Mouse (Mus musculus): ENCODE measurements around the gene Aox2. TPM values are rescaled to one million over a fixed set of nuclear protein-coding genes. Genes with fewer than 3 reads are reported as not detected.

Aox2 gene
- polyA plus RNA-seq, 1 experiment = 0.46 TPM

- TF ChIP-seq POLR2A (IDR thresholded peaks at IDR 0.05; ENCODE audit: control insufficient read depth, extremely low read depth, insufficient read depth, low read length, poor library complexity) = no peak
- no peak for TF ChIP-seq CTCF (IDR thresholded peaks at IDR 0.05; ENCODE audit: borderline replicate concordance, control insufficient read depth, extremely low read depth, insufficient read depth, low read length, poor library complexity)
- H3K4me1 ChIP-seq (replicated peaks; ENCODE audit: control insufficient read depth, insufficient read depth, low read length) = peaks cover 2% of the 10 kb centered on the region
These were observed 13.5 kb downstream of the Aox2 start for GRCm38 (mm10) chr1:58291394-58292300.

GRCm38 (mm10) chr1:58294730-58295129, 16.6 kb downstream of the Aox2 start:
- Histone ChIP-seq H3K36me3 (ENCODE audit: control insufficient read depth, insufficient read depth, low read length) (no peaks in the 10 kb centered on the region), H3K4me1 (replicated peaks; ENCODE audit: control insufficient read depth, insufficient read depth, low read length) (peaks cover 2% of the 10 kb centered on the region; the same call in 1 of the 2 replicates), H3K27ac (ENCODE audit: control insufficient read depth, insufficient read depth, low read length) (no peak overlapping the region), H3K27me3 (ENCODE audit: control insufficient read depth, insufficient read depth, low read length) (no peaks in the 10 kb centered on the region), H3K4me3 (ENCODE audit: control insufficient read depth, insufficient read depth, low read length) (no peak overlapping the region)
- no peak for DNase-seq
- no peak for TF ChIP-seq POLR2A (IDR thresholded peaks at IDR 0.05; ENCODE audit: control insufficient read depth, extremely low read depth, insufficient read depth, low read length, poor library complexity)
- TF ChIP-seq CTCF (IDR thresholded peaks at IDR 0.05; ENCODE audit: borderline replicate concordance, control insufficient read depth, extremely low read depth, insufficient read depth, low read length, poor library complexity) = no peak
- WGBS = 77% methylated on average over 5 of the region's 5 CpGs

More at GRCm38 (mm10) chr1:58291394-58292300, 13.5 kb downstream of the Aox2 start:
- Histone ChIP-seq H3K4me3 (ENCODE audit: control insufficient read depth, insufficient read depth, low read length) (no peak overlapping the region), H3K36me3 (ENCODE audit: control insufficient read depth, insufficient read depth, low read length) (no peaks in the 10 kb centered on the region), H3K27me3 (ENCODE audit: control insufficient read depth, insufficient read depth, low read length) (no peaks in the 10 kb centered on the region), H3K27ac (ENCODE audit: control insufficient read depth, insufficient read depth, low read length) (no peak overlapping the region)
- DNase-seq = no peak
- 64% methylated on average over 13 of the region's 13 CpGs for WGBS

GRCm38 (mm10) chr1:58296278-58296677, 18.2 kb downstream of the Aox2 start:
- Histone ChIP-seq H3K27ac (ENCODE audit: control insufficient read depth, insufficient read depth, low read length) (no peak overlapping the region), H3K4me1 (replicated peaks; ENCODE audit: control insufficient read depth, insufficient read depth, low read length) (0 out of 2 replicates have a peak, but pooled peaks cover 3% of the 10 kb centered on the region), H3K27me3 (ENCODE audit: control insufficient read depth, insufficient read depth, low read length) (no peaks in the 10 kb centered on the region), H3K4me3 (ENCODE audit: control insufficient read depth, insufficient read depth, low read length) (no peak overlapping the region), H3K36me3 (ENCODE audit: control insufficient read depth, insufficient read depth, low read length) (no peaks in the 10 kb centered on the region)
- TF ChIP-seq POLR2A (IDR thresholded peaks at IDR 0.05; ENCODE audit: control insufficient read depth, extremely low read depth, insufficient read depth, low read length, poor library complexity) = no peak
- peak; percentile 81; the same call in 1 of the 2 replicates for TF ChIP-seq CTCF (IDR thresholded peaks at IDR 0.05; ENCODE audit: borderline replicate concordance, control insufficient read depth, extremely low read depth, insufficient read depth, low read length, poor library complexity)
- whole genome bisulfite sequencing = 11% methylated on average over 7 of the region's 7 CpGs
- DNase-seq = peak; percentile 73

- no peak overlapping the region for H3K4me3 ChIP-seq (ENCODE audit: control insufficient read depth, insufficient read depth, low read length)
- 78% methylated on average over 4 of the region's 4 CpGs for WGBS
- no peak for DNase-seq
- TF ChIP-seq CTCF (IDR thresholded peaks at IDR 0.05; ENCODE audit: borderline replicate concordance, control insufficient read depth, extremely low read depth, insufficient read depth, low read length, poor library complexity) (no peak), POLR2A (IDR thresholded peaks at IDR 0.05; ENCODE audit: control insufficient read depth, extremely low read depth, insufficient read depth, low read length, poor library complexity) (no peak)
- H3K27me3 ChIP-seq (ENCODE audit: control insufficient read depth, insufficient read depth, low read length) = no peaks in the 10 kb centered on the region
- H3K36me3 ChIP-seq (ENCODE audit: control insufficient read depth, insufficient read depth, low read length) = no peaks in the 10 kb centered on the region
- H3K27ac ChIP-seq (ENCODE audit: control insufficient read depth, insufficient read depth, low read length) = no peak overlapping the region
- H3K4me1 ChIP-seq (replicated peaks; ENCODE audit: control insufficient read depth, insufficient read depth, low read length) = 0 out of 2 replicates have a peak, but pooled peaks cover 3% of the 10 kb centered on the region
These were observed 18.7 kb downstream of the Aox2 start for GRCm38 (mm10) chr1:58296821-58297220.

- H3K36me3 ChIP-seq (ENCODE audit: control insufficient read depth, insufficient read depth, low read length) = no peaks in the 10 kb centered on the region
- DNase-seq = no peak
- peaks cover 14% of the 10 kb centered on the region for H3K4me1 ChIP-seq (replicated peaks; ENCODE audit: control insufficient read depth, insufficient read depth, low read length)
- 93% methylated on average over 6 of the region's 6 CpGs for WGBS
- no peak overlapping the region for H3K27ac ChIP-seq (ENCODE audit: control insufficient read depth, insufficient read depth, low read length)
- no peaks in the 10 kb centered on the region for H3K27me3 ChIP-seq (ENCODE audit: control insufficient read depth, insufficient read depth, low read length)
- TF ChIP-seq POLR2A (IDR thresholded peaks at IDR 0.05; ENCODE audit: control insufficient read depth, extremely low read depth, insufficient read depth, low read length, poor library complexity) (no peak), CTCF (IDR thresholded peaks at IDR 0.05; ENCODE audit: borderline replicate concordance, control insufficient read depth, extremely low read depth, insufficient read depth, low read length, poor library complexity) (no peak)
- no peak overlapping the region for H3K4me3 ChIP-seq (ENCODE audit: control insufficient read depth, insufficient read depth, low read length)
These were observed 20.2 kb downstream of the Aox2 start for GRCm38 (mm10) chr1:58298347-58298746.

- DNase-seq = no peak
- 19% methylated on average over 7 of the region's 7 CpGs for WGBS
- H3K27ac ChIP-seq (ENCODE audit: control insufficient read depth, insufficient read depth, low read length) = no peak overlapping the region
- no peaks in the 10 kb centered on the region for H3K27me3 ChIP-seq (ENCODE audit: control insufficient read depth, insufficient read depth, low read length)
- no peak overlapping the region for H3K4me3 ChIP-seq (ENCODE audit: control insufficient read depth, insufficient read depth, low read length)
- H3K36me3 ChIP-seq (ENCODE audit: control insufficient read depth, insufficient read depth, low read length) = no peaks in the 10 kb centered on the region
- H3K4me1 ChIP-seq (replicated peaks; ENCODE audit: control insufficient read depth, insufficient read depth, low read length) = peaks cover 26% of the 10 kb centered on the region
- no peak for TF ChIP-seq POLR2A (IDR thresholded peaks at IDR 0.05; ENCODE audit: control insufficient read depth, extremely low read depth, insufficient read depth, low read length, poor library complexity)
- TF ChIP-seq CTCF (IDR thresholded peaks at IDR 0.05; ENCODE audit: borderline replicate concordance, control insufficient read depth, extremely low read depth, insufficient read depth, low read length, poor library complexity) = no peak
These were observed 22.9 kb downstream of the Aox2 start for GRCm38 (mm10) chr1:58301073-58301472.

Measured in thymus, adult 2 months (tissue).